Mouse (Mus musculus): ENCODE measurements around the gene Stat5b. TPM values are rescaled to one million over a fixed set of nuclear protein-coding genes. Genes with fewer than 3 reads are reported as not detected.
A peak's percentile ranks its signal among the peaks of the same experiment; 100 is the strongest.

Gene Stat5b
- total and polyA plus RNA-seq, 3 experiments, result 29.3 to 37.0 (median 32.3) TPM

- TF ChIP-seq SMC3 (IDR thresholded peaks at IDR 0.05; ENCODE audit: low read depth, low read length) (no peak), EP300 (IDR thresholded peaks at IDR 0.05; ENCODE audit: low read depth in 1 of 2, low read length in 2 of 2) (peak; percentile 59 to 60), TAL1 (IDR thresholded peaks at IDR 0.05; ENCODE audit: low read length) (peak; percentile 56), NELFE (IDR thresholded peaks at IDR 0.05; ENCODE audit: low read depth, low read length) (no peak), ZNF384 (IDR thresholded peaks at IDR 0.05; ENCODE audit: low read depth, low read length) (no peak), POLR2AphosphoS2 (IDR thresholded peaks at IDR 0.05; ENCODE audit: low read length) (no peak), NRF1 (IDR thresholded peaks at IDR 0.05; ENCODE audit: insufficient read depth, low read depth, low read length, poor library complexity, severe bottlenecking) (no peak), MYC (IDR thresholded peaks at IDR 0.05; ENCODE audit: low read depth, low read length) (0 out of 2 replicates have a peak, but pooled peaks have one; percentile 45)
Observed at GRCm38 (mm10) chr11:100861335-100861734, 10.8 kb upstream of the Stat5b start (continued).

GRCm38 (mm10) chr11:100860198-100861048 lies 9.9 kb upstream of the Stat5b start:
- Histone ChIP-seq H3K9ac (ENCODE audit: control insufficient read depth, low read depth, low read length, poor library complexity, severe bottlenecking) (peak overlapping the region; percentile 76), H3K36me3 (ENCODE audit: control insufficient read depth in 1 of 2, insufficient read depth in 2 of 2, low read length in 2 of 2) (peaks cover 4 to 14% of the 10 kb centered on the region in 2 experiments), H3K79me2 (ENCODE audit: control insufficient read depth, insufficient read depth, low read length, poor library complexity) (peaks cover 15% of the 10 kb centered on the region), H3K4me1 (ENCODE audit: control insufficient read depth in 1 of 2, insufficient read depth in 2 of 2, low read length in 2 of 2) (peaks cover 4 to 30% of the 10 kb centered on the region in 2 experiments), H3K9me3 (replicated peaks; ENCODE audit: insufficient read depth, low read length) (no peaks in the 10 kb centered on the region), H3K27me3 (ENCODE audit: control insufficient read depth in 1 of 2, insufficient read depth in 2 of 2, low read length in 2 of 2) (no peaks in the 10 kb centered on the region), H3K27ac (ENCODE audit: control insufficient read depth, low read depth, low read length) (peak overlapping the region; percentile 73), H3K4me3 (ENCODE audit: control insufficient read depth in 1 of 2, insufficient read depth in 1 of 2, low read depth in 2 of 2, low read length in 2 of 2) (peak overlapping the region; percentile 69 to 83)
- peak; percentile 95 for DNase-seq (ENCODE audit: low read depth, low spot score)
- peak; percentile 69 to 79 for TF ChIP-seq POLR2A (IDR thresholded peaks at IDR 0.05; ENCODE audit: control insufficient read depth in 1 of 2, insufficient read depth in 1 of 2, low read depth in 1 of 2, low read length in 2 of 2, poor library complexity in 1 of 2)
- no peak for TF ChIP-seq MYB (IDR thresholded peaks at IDR 0.05; ENCODE audit: low read depth, low read length)
- peak; percentile 53; the same call in 1 of the 2 replicates for TF ChIP-seq RCOR1 (IDR thresholded peaks at IDR 0.05; ENCODE audit: low read depth, low read length)
- no peak for TF ChIP-seq CHD2 (IDR thresholded peaks at IDR 0.05; ENCODE audit: low read length)
- no peak for TF ChIP-seq JUND (IDR thresholded peaks at IDR 0.05; ENCODE audit: low read depth, low read length)
- TF ChIP-seq TCF12 (IDR thresholded peaks at IDR 0.05; ENCODE audit: low read depth, low read length), result peak; percentile 62
- no peak for TF ChIP-seq GATA1 (IDR thresholded peaks at IDR 0.05; ENCODE audit: low read depth, low read length)
- TF ChIP-seq NELFE (IDR thresholded peaks at IDR 0.05; ENCODE audit: low read depth, low read length), result peak; percentile 61
- peak; percentile 53 for TF ChIP-seq NRF1 (IDR thresholded peaks at IDR 0.05; ENCODE audit: insufficient read depth, low read depth, low read length, poor library complexity, severe bottlenecking)
- peak; percentile 57 for TF ChIP-seq ETS1 (IDR thresholded peaks at IDR 0.05; ENCODE audit: low read depth, low read length)
- TF ChIP-seq GABPA (IDR thresholded peaks at IDR 0.05; ENCODE audit: low read depth, low read length), result no peak
- peak in 1 of 2 experiments; percentile 54; a peak in 1 of 4 replicates for TF ChIP-seq USF2 (IDR thresholded peaks at IDR 0.05; ENCODE audit: borderline replicate concordance in 1 of 2, insufficient read depth in 1 of 2, low read depth in 1 of 2, low read length in 2 of 2)
- 0 out of 2 replicates have a peak, but pooled peaks have one; percentile 48 for TF ChIP-seq ZMIZ1 (IDR thresholded peaks at IDR 0.05; ENCODE audit: low read depth, low read length)
- peak; percentile 60; the same call in 1 of the 2 replicates for TF ChIP-seq BHLHE40 (IDR thresholded peaks at IDR 0.05; ENCODE audit: borderline replicate concordance, low read depth, low read length)
- no peak for TF ChIP-seq EP300 (IDR thresholded peaks at IDR 0.05; ENCODE audit: low read depth in 1 of 2, low read length in 2 of 2)
- no peak for TF ChIP-seq KAT2A (conservative IDR thresholded peaks at IDR 0.05; ENCODE audit: low read depth, low read length)
- peak; percentile 92; the same call in 1 of the 2 replicates for TF ChIP-seq MAZ (IDR thresholded peaks at IDR 0.05; ENCODE audit: low read depth, low read length)
- TF ChIP-seq ELF1 (IDR thresholded peaks at IDR 0.05; ENCODE audit: low read depth, low read length), result peak; percentile 76
- no peak for TF ChIP-seq ZC3H11A (IDR thresholded peaks at IDR 0.05; ENCODE audit: low read depth, low read length)
- TF ChIP-seq MEF2A (IDR thresholded peaks at IDR 0.05; ENCODE audit: extremely low read depth, insufficient replicate concordance, low read depth, low read length, poor library complexity, severe bottlenecking), result no peak
- TF ChIP-seq TBP (IDR thresholded peaks at IDR 0.05; ENCODE audit: low read depth, low read length), result no peak
- TF ChIP-seq USF1 (IDR thresholded peaks at IDR 0.05; ENCODE audit: low read depth, low read length), result peak; percentile 92
- peak; percentile 96 for TF ChIP-seq MXI1 (IDR thresholded peaks at IDR 0.05; ENCODE audit: low read depth, low read length)
- TF ChIP-seq RAD21 (IDR thresholded peaks at IDR 0.05; ENCODE audit: low read depth, low read length), result no peak
- peak; percentile 56; the same call in 1 of the 2 replicates for TF ChIP-seq UBTF (IDR thresholded peaks at IDR 0.05; ENCODE audit: borderline replicate concordance, insufficient read depth, low read depth, low read length)
- TF ChIP-seq HCFC1 (IDR thresholded peaks at IDR 0.05; ENCODE audit: low read depth, low read length), result peak; percentile 77
- 0 out of 2 replicates have a peak, but pooled peaks have one; percentile 60 for TF ChIP-seq MAX (IDR thresholded peaks at IDR 0.05; ENCODE audit: low read length)
- peak; percentile 58 for TF ChIP-seq MYC (IDR thresholded peaks at IDR 0.05; ENCODE audit: low read depth, low read length)

Data from MEL (cell line).